Mouse (Mus musculus) stomach, postnatal 0 days (tissue): Measurements from ENCODE around the gene Rictor.

Experiments used
- CTCF ChIP-seq: IDR thresholded peaks from 2 replicates; pipeline ENCODE4 v1.5.1; 2016; ENCODE audit warnings: antibody characterized with exemption, low read depth, mild to moderate bottlenecking, moderate library complexity
- EP300 ChIP-seq: optimal IDR thresholded peaks from 2 replicates; pipeline ENCODE3; 2016; ENCODE audit warnings: antibody characterized with exemption

DNA sequence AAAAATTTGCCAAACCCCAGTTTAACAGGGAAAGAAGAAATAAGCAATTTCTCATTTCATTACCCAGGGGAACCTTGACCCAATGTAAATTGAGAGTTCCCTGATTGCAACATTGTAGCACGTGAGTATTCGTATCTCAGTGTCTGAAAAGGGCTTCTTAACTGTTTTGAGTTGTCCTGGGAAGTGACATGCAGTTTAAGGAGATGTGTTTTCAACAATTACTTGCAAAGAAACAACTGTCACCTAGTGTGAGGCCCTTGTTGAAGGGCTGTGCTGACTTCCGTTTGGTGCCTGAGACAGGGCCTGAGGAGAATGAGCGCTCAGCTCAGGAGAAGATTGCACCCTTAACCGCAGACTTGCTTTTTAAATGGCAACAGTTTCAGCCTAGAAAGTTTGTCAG is 24.9 kb downstream of the Rictor start:
- TF ChIP-seq EP300 (no peak), CTCF (no peak)
